ENCODE assay signal across 8 mouse cellular contexts in genomic region chr2:130397186-130397985, GRCm38 (mm10). TPM values are rescaled to one million over a fixed set of nuclear protein-coding genes. Genes with fewer than 3 reads are reported as not detected.
DNase-seq lines count a peak whose midpoint lies in the region; ATAC-seq and TF ChIP-seq lines count a peak whose summit lies in the region.

Gene Cpxm1, minus strand, starts transcription at chr2:130397574.

- peak within 1 kb of the TSS; percentile 49 for H3K4me3 ChIP-seq in forebrain, embryonic 15.5 days
- H3K4me3 ChIP-seq in hindbrain, embryonic 15.5 days = peak within 1 kb of the TSS; percentile 46
- H3K4me3 ChIP-seq in testis, adult 2 months (ENCODE audit: control insufficient read depth, low read depth, low read length) = peak within 1 kb of the TSS; percentile 72

- no peaks in the 10 kb centered on the region; the same call in 1 of the 2 replicates for H3K27me3 ChIP-seq in forebrain, embryonic 15.5 days
- no peaks in the 10 kb centered on the region for H3K27me3 ChIP-seq in hindbrain, embryonic 15.5 days
- no peaks in the 10 kb centered on the region for H3K27me3 ChIP-seq in testis, adult 2 months (ENCODE audit: control insufficient read depth, insufficient read depth, low read length)

- ATAC-seq in forebrain, embryonic 15.5 days (replicated peaks) = peak; percentile 84
- peak; percentile 81 for ATAC-seq in hindbrain, embryonic 15.5 days (ENCODE audit: low FRiP score, low read depth)
- no peak for ATAC-seq in erythroid progenitor cell, adult 5-6 weeks (replicated peaks; ENCODE audit: low FRiP score, poor library complexity, severe bottlenecking)

- H3K27ac ChIP-seq in forebrain, embryonic 15.5 days (replicated peaks) = no peak within 1 kb of the TSS
- no peak within 1 kb of the TSS for H3K27ac ChIP-seq in hindbrain, embryonic 15.5 days (replicated peaks)
- H3K27ac ChIP-seq in testis, adult 2 months (ENCODE audit: control insufficient read depth, insufficient read depth, low read depth, low read length) = no peak within 1 kb of the TSS; the same call in 1 of the 2 replicates

- TF ChIP-seq POLR2A in testis, adult 2 months (IDR thresholded peaks at IDR 0.05; ENCODE audit: control insufficient read depth, low read depth, low read length) = no peak

- H3K9me3 ChIP-seq in forebrain, embryonic 15.5 days = no peaks in the 10 kb centered on the region
- no peaks in the 10 kb centered on the region for H3K9me3 ChIP-seq in hindbrain, embryonic 15.5 days

- H3K36me3 ChIP-seq in forebrain, embryonic 15.5 days = no peaks in the 10 kb centered on the region
- no peaks in the 10 kb centered on the region; the same call in 1 of the 2 replicates for H3K36me3 ChIP-seq in hindbrain, embryonic 15.5 days
- H3K36me3 ChIP-seq in testis, adult 2 months (ENCODE audit: control insufficient read depth, insufficient read depth, low read length) = no peaks in the 10 kb centered on the region

- WGBS in forebrain, embryonic 15.5 days = 2% methylated on average over 47 of the region's 53 CpGs
- WGBS in hindbrain, embryonic 15.5 days = 1% methylated on average over 40 of the region's 53 CpGs

- peak within 1 kb of the TSS; percentile 65 for H3K9ac ChIP-seq in forebrain, embryonic 15.5 days (replicated peaks)
- peak within 1 kb of the TSS; percentile 48 for H3K9ac ChIP-seq in hindbrain, embryonic 15.5 days

- H3K4me2 ChIP-seq in forebrain, embryonic 15.5 days (replicated peaks) = peak within 1 kb of the TSS; percentile 97
- peak within 1 kb of the TSS; percentile 87 for H3K4me2 ChIP-seq in hindbrain, embryonic 15.5 days

- H3K4me1 ChIP-seq in forebrain, embryonic 15.5 days = peaks cover 15% of the 10 kb centered on the region
- H3K4me1 ChIP-seq in hindbrain, embryonic 15.5 days (replicated peaks) = peaks cover 16% of the 10 kb centered on the region
- peaks cover 13% of the 10 kb centered on the region for H3K4me1 ChIP-seq in testis, adult 2 months (ENCODE audit: control insufficient read depth, insufficient read depth, low read length)

- no peak for TF ChIP-seq CTCF in testis, adult 2 months (IDR thresholded peaks at IDR 0.05; ENCODE audit: control insufficient read depth, insufficient read depth, insufficient replicate concordance, low read depth, low read length)

- DNase-seq in kidney, adult 18-20 months = peak; percentile 11
- no peak for DNase-seq in kidney, adult 9 months
- peak; percentile 65 for DNase-seq in ZHBTc4 (ENCODE audit: low read depth, low spot score)
- peak; percentile 52 for DNase-seq in lung, postnatal 10 days

RNA-seq across cellular contexts. Expression of gene Cpxm1, which starts in this region (rescaled TPM):
- polyA plus RNA-seq in forebrain, embryonic 15.5 days (2015; fragmentation: Nextera tagmentation; extraction: Ambion mirVana) = 14.6 and 15.2 TPM in 2 replicates
- 29.0 and 32.6 TPM in 2 replicates for polyA plus RNA-seq in hindbrain, embryonic 15.5 days (2015; fragmentation: Nextera tagmentation; extraction: Ambion mirVana)
- polyA plus RNA-seq in testis, adult 2 months (2012; rRNA removed) = 73.4 and 89.5 TPM in 2 replicates
- not detected in 2 replicates for total RNA-seq in erythroid progenitor cell, adult 5-6 weeks (2015; ENCODE audit: low replicate concordance)
- not detected in 2 replicates for total RNA-seq in erythroid progenitor cell, adult 5-6 weeks (2017; ENCODE audit: low replicate concordance)
